Mouse (Mus musculus): ENCODE results near the gene BC005624.

- TF ChIP-seq POLR2A (IDR thresholded peaks at IDR 0.05; ENCODE audit: insufficient read depth, low read length) (no peak), CTCF (IDR thresholded peaks at IDR 0.05; ENCODE audit: low read depth, low read length) (no peak), EP300 (IDR thresholded peaks at IDR 0.05; ENCODE audit: insufficient read depth, low read depth, low read length) (no peak)
These were observed 12.9 kb upstream of the BC005624 start for GRCm38 (mm10) chr2:30994853-30995252.
